8 mouse cellular contexts compared by ENCODE assay signal in the genomic region with DNA sequence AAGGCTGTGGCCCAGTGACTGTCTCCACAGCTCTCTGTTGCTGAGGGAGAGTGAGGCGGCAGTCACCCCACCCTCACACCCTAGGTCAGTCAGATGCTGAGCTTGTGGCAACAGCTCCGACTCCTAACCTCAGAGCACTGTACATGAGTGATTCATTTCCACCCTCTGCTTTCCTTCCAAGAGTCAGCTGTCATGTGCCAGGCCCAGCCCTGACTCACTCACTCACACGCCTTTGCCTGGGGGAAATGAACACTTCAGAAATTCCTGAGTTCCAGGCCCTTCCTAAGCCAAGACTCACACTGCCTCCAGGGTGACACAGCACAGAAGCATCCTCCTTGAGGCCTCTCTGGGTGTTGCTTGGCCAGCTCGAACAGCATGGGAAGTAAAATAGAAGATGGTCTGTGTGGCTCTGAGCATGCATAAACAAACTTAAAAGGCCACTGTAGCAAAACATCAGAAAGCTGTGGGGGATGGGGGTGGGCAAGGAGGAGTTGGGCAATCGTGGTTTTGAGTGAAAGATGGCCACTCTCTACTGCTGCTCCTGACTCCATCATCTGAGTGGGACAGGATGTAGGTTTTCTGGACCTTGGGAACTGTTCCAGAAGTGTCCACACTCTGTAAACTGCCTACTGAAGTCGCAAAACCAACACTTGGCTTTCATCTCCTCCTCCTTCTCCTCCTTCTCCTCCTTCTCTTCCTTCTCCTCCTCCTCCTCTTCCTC.
DNase-seq lines count a peak whose midpoint lies in the region; ATAC-seq and TF ChIP-seq lines count a peak whose summit lies in the region.

No protein-coding gene starts in this region.

- WGBS in lung, postnatal 0 days, result 28% methylated on average over 6 of the region's 6 CpGs

- no peak overlapping the region for H3K4me2 ChIP-seq in lung, postnatal 0 days (replicated peaks; ENCODE audit: low read depth, low read length)

- H3K9ac ChIP-seq in lung, postnatal 0 days (replicated peaks; ENCODE audit: low read depth), result no peak overlapping the region

- H3K4me1 ChIP-seq in lung, postnatal 0 days (ENCODE audit: insufficient read depth, low read depth, low read length), result no peaks in the 10 kb centered on the region

- DNase-seq in ovary, adult 18-20 months (ENCODE audit: low spot score), result peak; percentile 41
- DNase-seq in ovary, postnatal 14 days (ENCODE audit: low spot score), result no peak
- peak; percentile 75 for DNase-seq in brain, adult 2 months (ENCODE audit: low read depth, low spot score)
- DNase-seq in heart, adult 8-10 months (ENCODE audit: low spot score), result peak; percentile 68
- DNase-seq in lung, postnatal 0 days (ENCODE audit: low spot score), result peak; percentile 95
- no peak for DNase-seq in testis, postnatal 14 days (ENCODE audit: low spot score)
- no peak for DNase-seq in thymus, postnatal 10 days (ENCODE audit: low spot score in 2 of 2)
- no peak for DNase-seq in layer of hippocampus, postnatal 10 days (ENCODE audit: low spot score in 2 of 2)

- TF ChIP-seq CTCF in lung, postnatal 0 days (IDR thresholded peaks at IDR 0.05), result peak; percentile 44

- peak; percentile 92 for TF ChIP-seq EP300 in lung, postnatal 0 days (IDR thresholded peaks at IDR 0.05)

- no peaks in the 10 kb centered on the region for H3K36me3 ChIP-seq in lung, postnatal 0 days (ENCODE audit: insufficient read depth, low read length)

- peak; percentile 99 for ATAC-seq in lung, postnatal 0 days

- H3K9me3 ChIP-seq in lung, postnatal 0 days (ENCODE audit: low read length), result no peaks in the 10 kb centered on the region

- peak overlapping the region; percentile 57; the same call in 1 of the 2 replicates for H3K27ac ChIP-seq in lung, postnatal 0 days (ENCODE audit: low read length)

- no peaks in the 10 kb centered on the region for H3K27me3 ChIP-seq in lung, postnatal 0 days (replicated peaks; ENCODE audit: insufficient read depth, low read length)

- no peak overlapping the region for H3K4me3 ChIP-seq in lung, postnatal 0 days (ENCODE audit: low read depth, low read length)

Comparison
In these comparisons a context has a peak if more than half of its experiments do, and no peak if none do; other contexts are left out.
1. DNase-seq: peak in ovary, adult 18-20 months (single experiment), brain, adult 2 months (single experiment), heart, adult 8-10 months (single experiment) and lung, postnatal 0 days (single experiment); none in ovary, postnatal 14 days (single experiment), testis, postnatal 14 days (single experiment), thymus, postnatal 10 days (0 of 2) and layer of hippocampus, postnatal 10 days (0 of 2).